Mouse (Mus musculus) layer of hippocampus, postnatal 10 days (tissue): ENCODE results near the gene Ccer1. TPM values are rescaled to one million over a fixed set of nuclear protein-coding genes. Genes with fewer than 3 reads are reported as not detected.

Experiments used
- total RNA-seq, 2 experiments: library from RNA; stranded (reverse); gene quantifications; 2 replicates each; pipeline ENCODE4 v1.2.3; 2021

The Ccer1 gene
- total RNA-seq, 2 experiments from 2014 or later, result not detected

Other genes with a start within 250 kb of the Ccer1 start
- 10 to 100 TPM; 59.3 to 64.2 TPM for gene Dcn, start 213.4 kb upstream of the Ccer1 start, total RNA-seq
- gene Lum, start 127.9 kb upstream of the Ccer1 start, total RNA-seq, result 1 to 10 TPM; 3.9 to 4.2 TPM
- 1 to 10 TPM; 2.1 to 3.4 TPM for gene Kera, start 86.2 kb upstream of the Ccer1 start, total RNA-seq
- under 1 TPM; 0.23 to 0.31 TPM for gene Epyc, start 49.0 kb upstream of the Ccer1 start, total RNA-seq
- under 1 TPM in 1 of 2 experiments, not detected in 1; 0.32 TPM for gene C030005K15Rik, start 33.7 kb downstream of the Ccer1 start, total RNA-seq